Mouse (Mus musculus): ENCODE data around the gene Sspo.
A peak's percentile ranks its signal among the peaks of the same experiment; 100 is the strongest.

The Sspo gene

GRCm38 (mm10) chr6:48447929-48448328 lies at the start of gene Sspo:
Gene Sspo, plus strand, starts transcription at chr6:48448229.
- no peak for DNase-seq (ENCODE audit: low spot score)

- DNase-seq (ENCODE audit: low spot score): no peak
These were observed 48.1 kb upstream of the Sspo start for GRCm38 (mm10) chr6:48399906-48400305.

GRCm38 (mm10) chr6:48404071-48404470 lies 44.0 kb upstream of the Sspo start:
- DNase-seq (ENCODE audit: low spot score): no peak

GRCm38 (mm10) chr6:48409726-48410343 lies 38.2 kb upstream of the Sspo start:
- DNase-seq (ENCODE audit: low spot score): no peak

- DNase-seq (ENCODE audit: low spot score): no peak
These were observed 37.5 kb upstream of the Sspo start for GRCm38 (mm10) chr6:48410551-48410950.

- no peak for DNase-seq (ENCODE audit: low spot score)
These were observed 36.6 kb upstream of the Sspo start for GRCm38 (mm10) chr6:48411193-48412092.

GRCm38 (mm10) chr6:48412147-48412546 lies 35.9 kb upstream of the Sspo start:
- no peak for DNase-seq (ENCODE audit: low spot score)

- no peak for DNase-seq (ENCODE audit: low spot score)
These were observed 35.4 kb upstream of the Sspo start for GRCm38 (mm10) chr6:48412662-48413061.

- no peak for DNase-seq (ENCODE audit: low spot score)
These were observed 34.9 kb upstream of the Sspo start for GRCm38 (mm10) chr6:48413081-48413480.

- no peak for DNase-seq (ENCODE audit: low spot score)
These were observed 33.1 kb upstream of the Sspo start for GRCm38 (mm10) chr6:48414886-48415285.

- DNase-seq (ENCODE audit: low spot score): no peak
These were observed 32.4 kb upstream of the Sspo start for GRCm38 (mm10) chr6:48415636-48416035.

GRCm38 (mm10) chr6:48416486-48416885 lies 31.5 kb upstream of the Sspo start:
- DNase-seq (ENCODE audit: low spot score): no peak

- DNase-seq (ENCODE audit: low spot score): no peak
These were observed 27.4 kb upstream of the Sspo start for GRCm38 (mm10) chr6:48420647-48421046.

- DNase-seq (ENCODE audit: low spot score): no peak
These were observed 24.7 kb upstream of the Sspo start for GRCm38 (mm10) chr6:48423336-48423735.

- no peak for DNase-seq (ENCODE audit: low spot score)
These were observed 24.0 kb upstream of the Sspo start for GRCm38 (mm10) chr6:48424074-48424473.

GRCm38 (mm10) chr6:48426956-48427355 lies 21.1 kb upstream of the Sspo start:
- no peak for DNase-seq (ENCODE audit: low spot score)

GRCm38 (mm10) chr6:48428769-48429557 lies 19.1 kb upstream of the Sspo start:
- DNase-seq (ENCODE audit: low spot score): peak; percentile 42

- DNase-seq (ENCODE audit: low spot score): no peak
These were observed 17.3 kb upstream of the Sspo start for GRCm38 (mm10) chr6:48430748-48431147.

GRCm38 (mm10) chr6:48432893-48433816 lies 14.9 kb upstream of the Sspo start:
- DNase-seq (ENCODE audit: low spot score): peak; percentile 14

GRCm38 (mm10) chr6:48434651-48435050 lies 13.4 kb upstream of the Sspo start:
- DNase-seq (ENCODE audit: low spot score): no peak

GRCm38 (mm10) chr6:48435111-48435510 lies 12.9 kb upstream of the Sspo start:
- no peak for DNase-seq (ENCODE audit: low spot score)
